Mouse (Mus musculus) T-helper 1 cell (primary cell): ENCODE measurements around the gene Rgl1.

ENCODE experiments used
- in situ Hi-C: fragments of 300-600 bp; cut with MboI, MseI; formaldehyde crosslinking; loops from one replicate; pipeline ENCODE4 v1.15.1; 2025; ENCODE audit warnings: high pct_unique_total_duplicates

The Rgl1 gene

GRCm38 (mm10) chr1:152766032-152766772 is at the start of gene Rgl1, which contains the start of gene Arpc5:
TSS of gene Rgl1 (minus strand) at chr1:152766351.
TSS of gene Arpc5 (plus strand) at chr1:152766542.
- in situ Hi-C loops = no loop called here

GRCm38 (mm10) chr1:152815265-152815701 is 49.1 kb upstream of the Rgl1 start:
- in situ Hi-C loops = no loop called here

- in situ Hi-C loops = no loop called here
These were observed 44.6 kb upstream of the Rgl1 start for GRCm38 (mm10) chr1:152810533-152811439.

GRCm38 (mm10) chr1:152809541-152810252 is 43.5 kb upstream of the Rgl1 start:
- in situ Hi-C loops = no loop called here

GRCm38 (mm10) chr1:152808392-152808680 is 42.2 kb upstream of the Rgl1 start:
- in situ Hi-C loops = no loop called here

- in situ Hi-C loops = no loop called here
These were observed 41.7 kb upstream of the Rgl1 start for GRCm38 (mm10) chr1:152807619-152808391.

GRCm38 (mm10) chr1:152804907-152805306 is 38.8 kb upstream of the Rgl1 start:
- in situ Hi-C loops = no loop called here

GRCm38 (mm10) chr1:152800633-152801176 is 34.6 kb upstream of the Rgl1 start:
- in situ Hi-C loops = no loop called here

- in situ Hi-C loops = loop anchor here (10.0 kb wide), 1 partner anchor 265 kb away; no protein-coding TSS in a partner anchor
These were observed 33.7 kb upstream of the Rgl1 start, which contains the start of gene Ncf2 for GRCm38 (mm10) chr1:152799897-152800296. TSS of gene Ncf2 (plus strand) at chr1:152800194.

GRCm38 (mm10) chr1:152798125-152798524 is 32.0 kb upstream of the Rgl1 start:
- in situ Hi-C loops = loop anchor here (10.0 kb wide), 1 partner anchor 267 kb away; no protein-coding TSS in a partner anchor

- in situ Hi-C loops = loop anchor here (10.0 kb wide), 1 partner anchor 268 kb away; no protein-coding TSS in a partner anchor
These were observed 30.6 kb upstream of the Rgl1 start for GRCm38 (mm10) chr1:152796683-152797263.

- in situ Hi-C loops = loop anchor here (10.0 kb wide), 1 partner anchor 269 kb away; no protein-coding TSS in a partner anchor
These were observed 29.6 kb upstream of the Rgl1 start for GRCm38 (mm10) chr1:152795688-152796255.

- in situ Hi-C loops = loop anchor here (10.0 kb wide), 1 partner anchor 271 kb away; no protein-coding TSS in a partner anchor
These were observed 27.5 kb upstream of the Rgl1 start for GRCm38 (mm10) chr1:152793495-152794130.

- in situ Hi-C loops = loop anchor here (10.0 kb wide), 1 partner anchor 272 kb away; no protein-coding TSS in a partner anchor
These were observed 26.8 kb upstream of the Rgl1 start for GRCm38 (mm10) chr1:152792736-152793494.

- in situ Hi-C loops = loop anchor here (10.0 kb wide), 1 partner anchor 274 kb away; no protein-coding TSS in a partner anchor
These were observed 25.1 kb upstream of the Rgl1 start for GRCm38 (mm10) chr1:152791269-152791668.

- in situ Hi-C loops = loop anchor here (10.0 kb wide), 1 partner anchor 274 kb away; no protein-coding TSS in a partner anchor
These were observed 24.7 kb upstream of the Rgl1 start for GRCm38 (mm10) chr1:152790821-152791220.

- in situ Hi-C loops = loop anchor here (10.0 kb wide), 1 partner anchor 275 kb away; no protein-coding TSS in a partner anchor
These were observed 24.1 kb upstream of the Rgl1 start for GRCm38 (mm10) chr1:152790254-152790653.

GRCm38 (mm10) chr1:152788121-152788660 is 22.0 kb upstream of the Rgl1 start:
- in situ Hi-C loops = no loop called here
